Comparison of ENCODE assay signal across 22 mouse cellular contexts in the genomic region with DNA sequence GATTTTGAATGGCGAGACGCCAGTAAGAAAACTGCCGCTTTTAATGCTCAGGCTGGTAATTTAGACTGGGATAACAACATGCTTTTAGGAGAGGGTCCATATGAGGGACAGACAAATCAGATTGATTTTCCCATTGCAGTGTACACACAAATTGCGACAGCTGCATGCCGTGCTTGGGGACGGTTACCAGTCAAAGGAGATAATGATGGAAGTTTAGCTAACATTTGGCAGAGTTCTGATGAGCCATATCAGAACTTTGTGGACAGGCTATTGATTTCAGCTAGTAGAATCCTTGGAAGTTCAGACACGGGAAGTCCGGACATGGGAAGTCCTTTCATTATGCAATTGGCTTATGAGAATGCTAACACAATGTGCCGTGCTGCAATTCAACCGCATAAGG. TPM values are rescaled to one million over a fixed set of nuclear protein-coding genes. Genes with fewer than 3 reads are reported as not detected.
DNase-seq lines count a peak whose midpoint lies in the region; ATAC-seq and TF ChIP-seq lines count a peak whose summit lies in the region.
"Not testable (repeated sequence)": the region's sequence is repeated elsewhere in the genome, so short reads cannot be mapped to it uniquely, and the experiment has no call there.
"Had no signal": no experiment of that assay in that cellular context is flagged by ENCODE, and none has a peak within 500 bp of the region (broad histone marks: within the 10 kb centered on the region; RNA-seq: fewer than 3 reads in every experiment).

No protein-coding gene starts in this region.

- peak; percentile 14 for DNase-seq in R1 (ENCODE audit: low read depth, low spot score)
- DNase-seq in liver, adult 2 months (ENCODE audit: extremely low read depth, low read depth, low spot score) = peak; percentile 97
- peak; percentile 18 for DNase-seq in liver, postnatal 0 days

- H3K9ac ChIP-seq in liver, adult 2 months (ENCODE audit: low read depth, low read length); liver, embryonic 16.5 days (ENCODE audit: low read depth, low read length); liver, postnatal 0 days (replicated peaks): not testable (repeated sequence)

- TF ChIP-seq EP300 in liver, postnatal 0 days (IDR thresholded peaks at IDR 0.05; ENCODE audit: low read depth) = not testable (repeated sequence)

- 33% methylated on average over 10 of the region's 10 CpGs for WGBS in liver, adult 2 months
- 73% methylated on average over 10 of the region's 10 CpGs for WGBS in liver, embryonic 16.5 days (ENCODE audit: insufficient replicate concordance)
- WGBS in liver, postnatal 0 days (ENCODE audit: insufficient replicate concordance) = 69% methylated on average over 10 of the region's 10 CpGs

- H3K36me3 ChIP-seq in liver, adult 2 months (ENCODE audit: control insufficient read depth, insufficient read depth, low read length); liver, embryonic 16.5 days (ENCODE audit: control insufficient read depth, insufficient read depth); liver, postnatal 0 days (replicated peaks; ENCODE audit: insufficient read depth, low read length): not testable (repeated sequence)

- not testable (repeated sequence) for TF ChIP-seq POLR2A in liver, adult 2 months (IDR thresholded peaks at IDR 0.05; ENCODE audit: extremely low read depth, insufficient read depth, low read length)

- H3K4me2 ChIP-seq in liver, embryonic 16.5 days (ENCODE audit: low read depth, low read length); liver, postnatal 0 days (ENCODE audit: low read depth, low read length): not testable (repeated sequence)

- not testable (repeated sequence) for H3K4me3 ChIP-seq in liver, adult 2 months (ENCODE audit: insufficient read depth, low read depth, low read length); liver, embryonic 16.5 days (ENCODE audit: low read depth, low read length); liver, postnatal 0 days (ENCODE audit: low read depth, low read length)

- H3K27me3 ChIP-seq in liver, adult 2 months (ENCODE audit: control insufficient read depth, insufficient read depth, low read length); liver, embryonic 16.5 days (ENCODE audit: control insufficient read depth, insufficient read depth, low read depth, low read length); liver, postnatal 0 days (ENCODE audit: insufficient read depth, low read length): not testable (repeated sequence)

- not testable (repeated sequence) for H3K4me1 ChIP-seq in liver, adult 2 months (ENCODE audit: control insufficient read depth, insufficient read depth, low read length); liver, embryonic 16.5 days (ENCODE audit: control insufficient read depth, low read depth, low read length); liver, postnatal 0 days (ENCODE audit: insufficient read depth)

- not testable (repeated sequence) for H3K9me3 ChIP-seq in liver, embryonic 16.5 days (replicated peaks; ENCODE audit: control insufficient read depth, low read length); liver, postnatal 0 days (ENCODE audit: low read length)

- not testable (repeated sequence) for H3K27ac ChIP-seq in liver, adult 2 months (replicated peaks; ENCODE audit: insufficient read depth, low read depth, low read length); liver, embryonic 16.5 days (ENCODE audit: low read length); liver, postnatal 0 days (ENCODE audit: low read depth)

- not testable (repeated sequence) for H3K79me2 ChIP-seq in liver, adult 2 months (ENCODE audit: control insufficient read depth, insufficient read depth, low read length)

- TF ChIP-seq CTCF in liver, adult 2 months (IDR thresholded peaks at IDR 0.05; ENCODE audit: low read depth, low read length); liver, postnatal 0 days (IDR thresholded peaks at IDR 0.05; ENCODE audit: low read depth): not testable (repeated sequence)

- ATAC-seq in liver, embryonic 16.5 days (ENCODE audit: low read depth) = peak; percentile 56; the same call in 1 of the 2 replicates
- peak; percentile 88 for ATAC-seq in liver, postnatal 0 days

RNA-seq across cellular contexts. Expression of gene Olfr695, which starts 8.5 kb away (rescaled TPM):
- total RNA-seq in liver, adult 2 months (2014; rRNA removed) = not detected in 2 replicates
- polyA plus RNA-seq in liver, adult 2 months (2012; rRNA removed) = not detected in 2 replicates
- polyA plus RNA-seq in liver, embryonic 16.5 days (2015; fragmentation: Nextera tagmentation; extraction: Ambion mirVana) = not detected in 2 replicates
- polyA plus RNA-seq in liver, postnatal 0 days (2015; fragmentation: Nextera tagmentation; extraction: Ambion mirVana) = not detected in 2 replicates
- total RNA-seq: adrenal gland, adult 18-20 months; adrenal gland, adult 2 months; adrenal gland, adult 8-10 months; adrenal gland, postnatal 10 days; adrenal gland, postnatal 14 days; adrenal gland, postnatal 25 days; adrenal gland, postnatal 36 days; adrenal gland, postnatal 4 days; CH12.LX; ES-E14; MEL had no signal
- polyA plus RNA-seq: activated CD4-positive, CD25-positive, alpha-beta regulatory T cell, adult 4 months; adrenal gland, adult 2 months; brain, embryonic 14.5 days; C2C12; CD4-positive, CD25-positive, alpha-beta regulatory T cell, adult 4 months; cerebellum, adult 2 months; G1E; Patski had no signal

RNA-seq across cellular contexts. Expression of gene Olfr694, which starts 16.1 kb away (rescaled TPM):
- total RNA-seq in liver, adult 2 months (2014; rRNA removed) = not detected in 2 replicates
- not detected in 2 replicates for polyA plus RNA-seq in liver, adult 2 months (2012; rRNA removed)
- polyA plus RNA-seq in liver, embryonic 16.5 days (2015; fragmentation: Nextera tagmentation; extraction: Ambion mirVana) = not detected in 2 replicates
- not detected in 2 replicates for polyA plus RNA-seq in liver, postnatal 0 days (2015; fragmentation: Nextera tagmentation; extraction: Ambion mirVana)
- total RNA-seq: adrenal gland, adult 18-20 months; adrenal gland, adult 2 months; adrenal gland, adult 8-10 months; adrenal gland, postnatal 10 days; adrenal gland, postnatal 14 days; adrenal gland, postnatal 25 days; adrenal gland, postnatal 36 days; adrenal gland, postnatal 4 days; CH12.LX; ES-E14; MEL had no signal
- polyA plus RNA-seq: activated CD4-positive, CD25-positive, alpha-beta regulatory T cell, adult 4 months; adrenal gland, adult 2 months; brain, embryonic 14.5 days; C2C12; CD4-positive, CD25-positive, alpha-beta regulatory T cell, adult 4 months; cerebellum, adult 2 months; G1E; Patski had no signal

RNA-seq across cellular contexts. Expression of gene Olfr693, which starts 27.3 kb away (rescaled TPM):
- total RNA-seq in liver, adult 2 months (2014; rRNA removed) = not detected in 2 replicates
- polyA plus RNA-seq in liver, adult 2 months (2012; rRNA removed) = not detected in 2 replicates
- polyA plus RNA-seq in liver, embryonic 16.5 days (2015; fragmentation: Nextera tagmentation; extraction: Ambion mirVana) = not detected in 2 replicates
- not detected in 2 replicates for polyA plus RNA-seq in liver, postnatal 0 days (2015; fragmentation: Nextera tagmentation; extraction: Ambion mirVana)
- total RNA-seq: adrenal gland, adult 18-20 months; adrenal gland, adult 2 months; adrenal gland, adult 8-10 months; adrenal gland, postnatal 10 days; adrenal gland, postnatal 14 days; adrenal gland, postnatal 25 days; adrenal gland, postnatal 36 days; adrenal gland, postnatal 4 days; CH12.LX; ES-E14; MEL had no signal
- polyA plus RNA-seq: activated CD4-positive, CD25-positive, alpha-beta regulatory T cell, adult 4 months; adrenal gland, adult 2 months; C2C12; CD4-positive, CD25-positive, alpha-beta regulatory T cell, adult 4 months; cerebellum, adult 2 months; G1E; Patski had no signal

RNA-seq across cellular contexts. Expression of gene Olfr697, which starts 34.5 kb away (rescaled TPM):
- total RNA-seq in liver, adult 2 months (2014; rRNA removed) = not detected in 2 replicates
- polyA plus RNA-seq in liver, adult 2 months (2012; rRNA removed) = not detected in 2 replicates
- not detected in 2 replicates for polyA plus RNA-seq in liver, embryonic 16.5 days (2015; fragmentation: Nextera tagmentation; extraction: Ambion mirVana)
- not detected in 2 replicates for polyA plus RNA-seq in liver, postnatal 0 days (2015; fragmentation: Nextera tagmentation; extraction: Ambion mirVana)
- total RNA-seq: adrenal gland, adult 18-20 months; adrenal gland, adult 2 months; adrenal gland, adult 8-10 months; adrenal gland, postnatal 10 days; adrenal gland, postnatal 14 days; adrenal gland, postnatal 25 days; adrenal gland, postnatal 36 days; adrenal gland, postnatal 4 days; CH12.LX; ES-E14; MEL had no signal
- polyA plus RNA-seq: activated CD4-positive, CD25-positive, alpha-beta regulatory T cell, adult 4 months; adrenal gland, adult 2 months; brain, embryonic 14.5 days; C2C12; CD4-positive, CD25-positive, alpha-beta regulatory T cell, adult 4 months; cerebellum, adult 2 months; G1E; Patski had no signal

RNA-seq across cellular contexts. Expression of gene Olfr698, which starts 47.5 kb away (rescaled TPM):
- not detected in 2 replicates for total RNA-seq in liver, adult 2 months (2014; rRNA removed)
- polyA plus RNA-seq in liver, adult 2 months (2012; rRNA removed) = not detected in 2 replicates
- not detected in 2 replicates for polyA plus RNA-seq in liver, embryonic 16.5 days (2015; fragmentation: Nextera tagmentation; extraction: Ambion mirVana)
- polyA plus RNA-seq in liver, postnatal 0 days (2015; fragmentation: Nextera tagmentation; extraction: Ambion mirVana) = not detected in 2 replicates
- total RNA-seq: adrenal gland, adult 18-20 months; adrenal gland, adult 2 months; adrenal gland, adult 8-10 months; adrenal gland, postnatal 10 days; adrenal gland, postnatal 14 days; adrenal gland, postnatal 25 days; adrenal gland, postnatal 36 days; adrenal gland, postnatal 4 days; CH12.LX; ES-E14; MEL had no signal
- polyA plus RNA-seq: adrenal gland, adult 2 months; brain, embryonic 14.5 days; C2C12; cerebellum, adult 2 months; G1E; Patski had no signal

Comparison
In these comparisons a context has a peak if more than half of its experiments do, and no peak if none do; other contexts are left out.
1. DNase-seq: peak in every context shown above with its lines; median percentile 97 in liver, adult 2 months; 18 in liver, postnatal 0 days; 14 in R1.